Mouse (Mus musculus) myocyte (in vitro differentiated cells): ENCODE measurements at regions not wholly inside any gene's neighbourhood (a gene's known extent, or its start where the extent isn't known, plus 50 kb on each side); places are given as distances from the start of the nearest gene placed in this dataset.

ENCODE experiments used
- H3K27me3 ChIP-seq: one replicate; pipeline ENCODE4 v1.6.1; 2011; ENCODE audit not compliant: control insufficient read depth, insufficient read depth, insufficient read length
- H3K36me3 ChIP-seq: one replicate; pipeline ENCODE4 v1.6.1; 2011; ENCODE audit not compliant: control insufficient read depth, insufficient read depth
- H3K4me2 ChIP-seq: one replicate; pipeline ENCODE4 v1.6.1; 2011; ENCODE audit warnings: low read depth, control low read depth
- H3K4me3 ChIP-seq: one replicate; pipeline ENCODE4 v1.5.1; 2011; ENCODE audit warnings: mild to moderate bottlenecking, control low read depth, moderate library complexity
- H3K79me2 ChIP-seq: one replicate; pipeline ENCODE4 v1.6.1; 2011; ENCODE audit not compliant: control insufficient read depth, insufficient read depth
- H3ac ChIP-seq: one replicate; pipeline ENCODE4 v1.6.1; 2011; ENCODE audit not compliant: control insufficient read depth, insufficient read length
- CEBPB ChIP-seq: IDR thresholded peaks from 2 replicates; pipeline ENCODE4 v1.6.1; 2011; ENCODE audit warnings: mild to moderate bottlenecking, moderate library complexity; ENCODE audit not compliant: poor library complexity, insufficient read depth, severe bottlenecking
- E2F4 ChIP-seq: IDR thresholded peaks from one replicate; pipeline ENCODE4 v1.6.1; 2011; ENCODE audit warnings: mild to moderate bottlenecking, control low read depth, moderate library complexity; ENCODE audit not compliant: insufficient read depth
- MAX ChIP-seq: IDR thresholded peaks from one replicate; pipeline ENCODE4 v1.6.1; 2011; ENCODE audit warnings: low read depth, mild to moderate bottlenecking, control low read depth
- MYOD1 ChIP-seq, 3 experiments: IDR thresholded peaks; one replicate each; pipeline ENCODE4 v1.6.1; 2011; ENCODE audit warnings: control low read depth in 2 of 3, low read depth in 2 of 3, mild to moderate bottlenecking in 2 of 3, moderate library complexity in 1 of 3; ENCODE audit not compliant: insufficient read length in 2 of 3, control insufficient read depth in 1 of 3
- MYOG ChIP-seq, 3 experiments: IDR thresholded peaks; one replicate each; pipeline ENCODE4 v1.6.1; 2011; ENCODE audit warnings: control low read depth in 2 of 3, low read depth in 2 of 3, mild to moderate bottlenecking in 2 of 3; ENCODE audit not compliant: insufficient read length in 2 of 3, control insufficient read depth in 1 of 3, insufficient read depth in 1 of 3
- POLR2A ChIP-seq: IDR thresholded peaks from one replicate; pipeline ENCODE4 v1.6.1; 2011; ENCODE audit warnings: low read depth, mild to moderate bottlenecking, control low read depth, moderate library complexity; ENCODE audit not compliant: insufficient read length
- POLR2AphosphoS2 ChIP-seq: IDR thresholded peaks from one replicate; pipeline ENCODE4 v1.6.1; 2011; ENCODE audit warnings: low read depth, control low read depth; ENCODE audit not compliant: insufficient read length
- REST ChIP-seq: IDR thresholded peaks from one replicate; pipeline ENCODE4 v1.6.1; 2011; ENCODE audit warnings: mild to moderate bottlenecking, control low read depth, moderate library complexity; ENCODE audit not compliant: insufficient read depth, insufficient read length
- SRF ChIP-seq: IDR thresholded peaks from one replicate; pipeline ENCODE4 v1.6.1; 2011; ENCODE audit warnings: low read depth; ENCODE audit not compliant: control insufficient read depth, insufficient read length
- TCF12 ChIP-seq: IDR thresholded peaks from one replicate; pipeline ENCODE4 v1.6.1; 2011; ENCODE audit warnings: mild to moderate bottlenecking, control low read depth; ENCODE audit not compliant: poor library complexity, insufficient read depth, severe bottlenecking
- TCF3 ChIP-seq: IDR thresholded peaks from one replicate; pipeline ENCODE4 v1.6.1; 2011; ENCODE audit warnings: low read depth, control low read depth; ENCODE audit not compliant: insufficient read length
- USF1 ChIP-seq: IDR thresholded peaks from one replicate; pipeline ENCODE4 v1.6.1; 2011; ENCODE audit warnings: low read depth, mild to moderate bottlenecking, control low read depth, moderate library complexity

- H3K36me3 ChIP-seq, result no peaks in the 10 kb centered on the region
- H3K79me2 ChIP-seq, result no peaks in the 10 kb centered on the region
- no peaks in the 10 kb centered on the region for H3K27me3 ChIP-seq
- H3K4me3 ChIP-seq, result no peak overlapping the region
- TF ChIP-seq TCF3 (no peak), SRF (no peak), CEBPB (no peak), REST (no peak), TCF12 (no peak), E2F4 (no peak), POLR2A (no peak), MYOD1 (IDR thresholded peaks at IDR 0.05; ENCODE audit: control insufficient read depth in 1 of 3, insufficient read length in 2 of 3, low read depth in 2 of 3) (no peak), MYOG (IDR thresholded peaks at IDR 0.05; ENCODE audit: control insufficient read depth in 1 of 3, insufficient read depth in 1 of 3, insufficient read length in 2 of 3, low read depth in 2 of 3) (no peak), MAX (no peak), POLR2AphosphoS2 (no peak), USF1 (no peak)
- no peak overlapping the region for H3K4me2 ChIP-seq
- no peak overlapping the region for H3ac ChIP-seq
These were observed 145.2 kb downstream of the Kif2b start for GRCm38 (mm10) chr11:91432195-91432594.

DNA sequence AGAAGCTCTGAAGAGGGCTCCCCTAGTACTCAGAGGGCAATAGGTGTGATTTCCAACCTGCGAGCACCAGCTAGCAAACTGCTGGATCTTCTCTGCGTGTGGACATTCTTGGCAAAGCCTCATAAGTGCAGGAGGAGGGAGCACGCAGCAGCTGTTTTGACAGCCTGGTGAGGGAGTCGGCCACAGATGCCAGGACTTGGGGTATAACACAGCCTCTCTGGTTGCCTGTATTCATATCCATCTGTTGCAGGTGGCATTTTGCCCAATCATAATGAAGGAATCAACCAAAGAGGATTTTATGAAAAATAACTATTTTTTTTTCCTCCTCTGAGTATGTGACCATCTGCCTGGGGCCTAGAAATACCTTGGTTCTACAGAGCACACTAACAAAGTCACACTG is 150.6 kb downstream of the Kif2b start:
- no peaks in the 10 kb centered on the region for H3K36me3 ChIP-seq
- no peaks in the 10 kb centered on the region for H3K27me3 ChIP-seq
- no peaks in the 10 kb centered on the region for H3K79me2 ChIP-seq
- H3ac ChIP-seq, result no peak overlapping the region
- no peak overlapping the region for H3K4me2 ChIP-seq
- TF ChIP-seq MYOD1 (IDR thresholded peaks at IDR 0.05; ENCODE audit: control insufficient read depth in 1 of 3, insufficient read length in 2 of 3, low read depth in 2 of 3) (no peak), TCF3 (no peak), POLR2A (no peak), E2F4 (no peak), POLR2AphosphoS2 (no peak), TCF12 (no peak), MAX (no peak), USF1 (no peak), REST (no peak), MYOG (IDR thresholded peaks at IDR 0.05; ENCODE audit: control insufficient read depth in 1 of 3, insufficient read depth in 1 of 3, insufficient read length in 2 of 3, low read depth in 2 of 3) (no peak), SRF (no peak)
- H3K4me3 ChIP-seq, result no peak overlapping the region

DNA sequence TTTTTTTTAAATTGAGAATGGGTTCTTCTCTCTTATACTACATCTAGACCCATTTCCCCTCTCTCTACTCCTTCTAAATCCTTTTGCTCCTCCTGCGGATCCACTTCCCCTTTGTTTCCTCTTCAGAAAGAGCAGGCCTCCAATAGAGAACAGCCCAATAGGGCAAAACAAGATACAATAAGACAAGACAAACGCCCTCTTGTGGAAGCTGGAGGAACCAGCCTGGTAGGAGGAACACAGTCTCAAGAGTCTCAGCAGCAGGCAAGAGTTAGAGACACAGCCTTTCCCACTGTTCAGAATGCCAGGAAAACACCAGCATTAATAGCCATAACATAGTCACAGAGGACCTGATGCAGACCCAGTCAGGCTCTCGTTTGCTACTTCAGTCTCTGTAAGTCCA is 190.2 kb downstream of the Kif2b start:
- Histone ChIP-seq H3K79me2 (no peaks in the 10 kb centered on the region), H3K36me3 (no peaks in the 10 kb centered on the region), H3K27me3 (no peaks in the 10 kb centered on the region), H3ac (no peak overlapping the region), H3K4me3 (no peak overlapping the region), H3K4me2 (no peak overlapping the region)
- no peak for TF ChIP-seq MYOG (IDR thresholded peaks at IDR 0.05; ENCODE audit: control insufficient read depth in 1 of 3, insufficient read depth in 1 of 3, insufficient read length in 2 of 3, low read depth in 2 of 3)
- no peak for TF ChIP-seq USF1
- no peak for TF ChIP-seq E2F4
- TF ChIP-seq TCF3, result no peak
- no peak for TF ChIP-seq REST
- TF ChIP-seq CEBPB, result no peak
- no peak for TF ChIP-seq MAX
- TF ChIP-seq POLR2AphosphoS2, result no peak
- no peak for TF ChIP-seq MYOD1 (IDR thresholded peaks at IDR 0.05; ENCODE audit: control insufficient read depth in 1 of 3, insufficient read length in 2 of 3, low read depth in 2 of 3)
- TF ChIP-seq POLR2A, result no peak
- TF ChIP-seq TCF12, result no peak
- no peak for TF ChIP-seq SRF

- Histone ChIP-seq H3K36me3 (no peaks in the 10 kb centered on the region), H3K4me2 (no peak overlapping the region), H3K27me3 (no peaks in the 10 kb centered on the region), H3K4me3 (no peak overlapping the region), H3ac (no peak overlapping the region), H3K79me2 (no peaks in the 10 kb centered on the region)
- no peak for TF ChIP-seq POLR2AphosphoS2
These were observed 220.3 kb downstream of the Kif2b start for GRCm38 (mm10) chr11:91357029-91357428.

GRCm38 (mm10) chr11:91342629-91343028 is 234.7 kb downstream of the Kif2b start:
- Histone ChIP-seq H3ac (no peak overlapping the region), H3K36me3 (no peaks in the 10 kb centered on the region), H3K79me2 (no peaks in the 10 kb centered on the region), H3K4me2 (no peak overlapping the region), H3K4me3 (no peak overlapping the region), H3K27me3 (no peaks in the 10 kb centered on the region)
- TF ChIP-seq CEBPB (no peak), MYOG (IDR thresholded peaks at IDR 0.05; ENCODE audit: control insufficient read depth in 1 of 3, insufficient read depth in 1 of 3, insufficient read length in 2 of 3, low read depth in 2 of 3) (no peak), REST (no peak), TCF3 (no peak), POLR2AphosphoS2 (no peak), USF1 (no peak)
